Mouse (Mus musculus): ENCODE results near the gene Ptpn7. TPM values are rescaled to one million over a fixed set of nuclear protein-coding genes. Genes with fewer than 3 reads are reported as not detected.
A peak's percentile ranks its signal among the peaks of the same experiment; 100 is the strongest.

Gene Ptpn7
- polyA plus RNA-seq, 1 experiment from 2014 or later: 3.0 TPM

DNA sequence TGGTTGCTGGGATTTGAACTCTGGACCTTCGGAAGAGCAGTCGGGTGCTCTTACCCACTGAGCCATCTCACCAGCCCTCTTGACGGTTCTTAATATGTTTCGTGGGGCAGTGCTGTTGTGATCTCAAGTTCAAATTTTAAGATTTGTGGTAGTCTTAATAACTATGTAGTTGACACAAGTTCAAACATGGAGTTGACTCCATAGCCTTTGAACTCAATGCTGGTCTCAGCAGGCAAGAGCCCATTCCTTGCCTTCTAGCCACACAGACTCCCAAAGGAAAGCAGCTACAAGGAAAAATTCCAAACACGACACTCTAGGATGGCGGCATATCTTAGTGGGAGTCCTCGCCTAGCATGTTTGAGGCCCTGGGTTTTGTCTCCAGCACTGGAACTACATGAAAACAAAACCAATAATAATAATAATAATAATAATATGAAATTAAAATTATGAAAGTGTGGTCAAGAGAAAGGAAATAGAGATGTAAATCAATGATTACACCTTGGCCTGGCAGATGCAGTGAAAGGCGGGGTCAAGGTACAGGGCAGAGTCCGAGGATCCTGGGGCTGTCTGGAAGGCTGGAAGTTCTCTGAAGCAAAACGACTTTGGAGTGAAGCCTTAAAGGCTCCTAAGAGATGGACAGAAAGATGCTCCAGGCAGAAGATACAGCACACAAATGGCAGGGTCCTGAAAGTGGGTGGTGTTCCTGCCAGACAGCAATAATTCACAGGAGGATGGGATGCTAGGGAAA lies 36.1 kb downstream of the Ptpn7 start:
- TF ChIP-seq EP300 (IDR thresholded peaks at IDR 0.05) (no peak), CTCF (IDR thresholded peaks at IDR 0.05) (no peak)
- 89% methylated on average over 10 of the region's 10 CpGs for WGBS
- DNase-seq (ENCODE audit: low spot score) (no peak), ATAC-seq (no peak)
- H3K27ac ChIP-seq (ENCODE audit: low read length): no peak overlapping the region
- no peaks in the 10 kb centered on the region for H3K27me3 ChIP-seq (replicated peaks; ENCODE audit: insufficient read depth, low read length)
- no peak overlapping the region for H3K9ac ChIP-seq (replicated peaks; ENCODE audit: low read depth)
- H3K4me2 ChIP-seq (replicated peaks; ENCODE audit: low read depth, low read length): no peak overlapping the region
- no peaks in the 10 kb centered on the region for H3K4me1 ChIP-seq (ENCODE audit: insufficient read depth, low read depth, low read length)
- H3K4me3 ChIP-seq (ENCODE audit: low read depth, low read length): no peak overlapping the region
- no peaks in the 10 kb centered on the region for H3K9me3 ChIP-seq (ENCODE audit: low read length)
- no peaks in the 10 kb centered on the region for H3K36me3 ChIP-seq (ENCODE audit: insufficient read depth, low read length)

DNA sequence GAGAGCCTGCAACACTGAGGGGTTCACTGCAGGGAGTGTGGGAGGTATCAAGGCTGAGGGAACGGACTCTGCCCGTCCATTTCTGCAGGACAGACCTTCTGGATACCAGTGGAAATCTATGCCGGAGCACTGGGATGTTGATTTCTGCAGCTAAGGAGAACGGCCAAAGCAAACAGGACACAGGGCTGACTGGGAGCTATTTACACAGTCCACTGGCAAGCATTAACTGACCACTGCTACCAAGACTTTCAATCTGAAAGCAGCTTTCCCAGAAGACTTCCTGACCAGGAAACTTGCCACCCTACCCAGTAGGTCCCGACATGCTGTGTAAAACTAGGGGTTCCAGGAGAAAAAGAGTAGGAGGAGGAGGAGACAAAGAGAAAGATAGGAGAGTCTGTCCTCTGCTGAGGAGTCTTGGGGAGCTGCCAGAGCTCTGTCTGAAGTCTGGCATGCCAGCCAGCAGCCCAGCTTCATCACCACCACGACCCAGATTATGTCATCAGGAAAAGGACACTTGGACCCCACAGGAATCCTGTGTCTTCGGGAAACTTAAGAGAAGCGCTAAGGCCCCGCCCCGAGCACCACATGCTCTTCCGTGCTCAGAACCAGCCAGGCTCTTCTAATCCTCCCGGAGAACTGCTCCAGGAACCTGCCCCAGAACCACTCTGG lies 37.2 kb downstream of the Ptpn7 start:
- Histone ChIP-seq H3K4me3 (ENCODE audit: low read depth, low read length) (no peak overlapping the region), H3K4me2 (replicated peaks; ENCODE audit: low read depth, low read length) (peak overlapping the region; percentile 5; the same call in 1 of the 2 replicates), H3K36me3 (ENCODE audit: insufficient read depth, low read length) (no peaks in the 10 kb centered on the region), H3K9me3 (ENCODE audit: low read length) (no peaks in the 10 kb centered on the region), H3K27ac (ENCODE audit: low read length) (no peak overlapping the region), H3K9ac (replicated peaks; ENCODE audit: low read depth) (no peak overlapping the region), H3K4me1 (ENCODE audit: insufficient read depth, low read depth, low read length) (no peaks in the 10 kb centered on the region), H3K27me3 (replicated peaks; ENCODE audit: insufficient read depth, low read length) (no peaks in the 10 kb centered on the region)
- WGBS: 25% methylated on average over 12 of the region's 12 CpGs
- TF ChIP-seq CTCF (IDR thresholded peaks at IDR 0.05) (no peak), EP300 (IDR thresholded peaks at IDR 0.05) (no peak)
- peak; percentile 61 for DNase-seq (ENCODE audit: low spot score)
- peak; percentile 55 for ATAC-seq

DNA sequence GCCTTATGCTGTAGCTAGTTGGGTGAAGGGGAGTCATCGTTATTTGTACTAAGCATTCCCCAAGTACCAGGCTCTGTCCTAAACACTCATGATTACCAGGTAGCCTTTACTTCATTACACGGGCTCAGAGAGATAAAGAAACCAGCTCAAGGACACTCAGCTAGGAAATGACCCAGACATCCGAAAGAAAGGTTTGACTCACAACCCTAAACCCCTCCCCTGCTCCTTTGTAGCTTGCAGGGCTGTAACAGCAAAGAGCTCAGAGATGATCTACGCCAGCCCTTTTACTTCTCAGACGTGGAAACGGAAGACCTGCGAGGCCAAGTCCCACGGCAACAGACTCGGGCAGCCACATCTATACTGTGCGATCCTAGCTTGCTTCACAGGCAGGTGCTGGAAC lies 37.8 kb downstream of the Ptpn7 start:
- ATAC-seq (no peak), DNase-seq (ENCODE audit: low spot score) (no peak)
- Histone ChIP-seq H3K4me2 (replicated peaks; ENCODE audit: low read depth, low read length) (peak overlapping the region; percentile 5; the same call in 1 of the 2 replicates), H3K4me1 (ENCODE audit: insufficient read depth, low read depth, low read length) (no peaks in the 10 kb centered on the region), H3K36me3 (ENCODE audit: insufficient read depth, low read length) (no peaks in the 10 kb centered on the region), H3K9ac (replicated peaks; ENCODE audit: low read depth) (no peak overlapping the region), H3K4me3 (ENCODE audit: low read depth, low read length) (no peak overlapping the region), H3K27ac (ENCODE audit: low read length) (no peak overlapping the region), H3K9me3 (ENCODE audit: low read length) (no peaks in the 10 kb centered on the region), H3K27me3 (replicated peaks; ENCODE audit: insufficient read depth, low read length) (no peaks in the 10 kb centered on the region)
- TF ChIP-seq CTCF (IDR thresholded peaks at IDR 0.05): no peak
- TF ChIP-seq EP300 (IDR thresholded peaks at IDR 0.05): no peak
- 45% methylated on average over 10 of the region's 10 CpGs for WGBS

GRCm38 (mm10) chr1:135171202-135171601 lies 38.7 kb downstream of the Ptpn7 start:
- H3K9ac ChIP-seq (replicated peaks; ENCODE audit: low read depth): no peak overlapping the region
- TF ChIP-seq EP300 (IDR thresholded peaks at IDR 0.05): no peak
- TF ChIP-seq CTCF (IDR thresholded peaks at IDR 0.05): peak; percentile 29
- WGBS: 78% methylated on average over 7 of the region's 7 CpGs
- no peaks in the 10 kb centered on the region for H3K4me1 ChIP-seq (ENCODE audit: insufficient read depth, low read depth, low read length)
- no peaks in the 10 kb centered on the region for H3K9me3 ChIP-seq (ENCODE audit: low read length)
- no peaks in the 10 kb centered on the region for H3K36me3 ChIP-seq (ENCODE audit: insufficient read depth, low read length)
- H3K27ac ChIP-seq (ENCODE audit: low read length): no peak overlapping the region
- H3K27me3 ChIP-seq (replicated peaks; ENCODE audit: insufficient read depth, low read length): no peaks in the 10 kb centered on the region
- no peak overlapping the region for H3K4me3 ChIP-seq (ENCODE audit: low read depth, low read length)
- H3K4me2 ChIP-seq (replicated peaks; ENCODE audit: low read depth, low read length): no peak overlapping the region
- DNase-seq (ENCODE audit: low spot score) (no peak), ATAC-seq (no peak)

- Histone ChIP-seq H3K4me3 (ENCODE audit: low read depth, low read length) (no peak overlapping the region), H3K36me3 (ENCODE audit: insufficient read depth, low read length) (no peaks in the 10 kb centered on the region), H3K4me2 (replicated peaks; ENCODE audit: low read depth, low read length) (no peak overlapping the region), H3K9ac (replicated peaks; ENCODE audit: low read depth) (no peak overlapping the region), H3K4me1 (ENCODE audit: insufficient read depth, low read depth, low read length) (no peaks in the 10 kb centered on the region), H3K27ac (ENCODE audit: low read length) (no peak overlapping the region), H3K9me3 (ENCODE audit: low read length) (no peaks in the 10 kb centered on the region), H3K27me3 (replicated peaks; ENCODE audit: insufficient read depth, low read length) (no peaks in the 10 kb centered on the region)
- ATAC-seq: peak; percentile 83
- peak; percentile 88 for TF ChIP-seq CTCF (IDR thresholded peaks at IDR 0.05)
- TF ChIP-seq EP300 (IDR thresholded peaks at IDR 0.05): no peak
- WGBS: 44% methylated on average over 6 of the region's 6 CpGs
- DNase-seq (ENCODE audit: low spot score): peak; percentile 91
Measured at GRCm38 (mm10) chr1:135171984-135172383, 39.5 kb downstream of the Ptpn7 start.

DNA sequence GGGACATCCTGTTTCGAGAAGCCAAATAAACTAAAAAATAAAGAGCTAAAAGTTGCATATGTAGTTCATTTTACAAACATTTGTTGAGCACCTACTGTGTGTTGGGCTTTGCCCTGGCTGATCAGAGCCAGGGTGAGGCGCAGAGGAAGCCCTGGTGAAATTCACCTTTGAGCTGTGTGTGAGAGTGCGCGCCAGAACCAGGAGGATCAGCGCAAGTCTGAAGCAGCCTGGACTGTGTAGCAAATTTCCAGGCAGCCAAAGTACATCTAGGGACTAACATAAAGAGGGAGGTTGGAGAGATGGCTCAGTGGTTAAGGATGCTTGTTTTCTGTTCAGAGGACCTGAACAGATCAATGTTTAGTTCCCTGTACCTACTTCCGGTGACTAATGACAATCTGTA lies 40.8 kb downstream of the Ptpn7 start:
- DNase-seq (ENCODE audit: low spot score) (no peak), ATAC-seq (no peak)
- Histone ChIP-seq H3K27me3 (replicated peaks; ENCODE audit: insufficient read depth, low read length) (no peaks in the 10 kb centered on the region), H3K4me3 (ENCODE audit: low read depth, low read length) (no peak overlapping the region), H3K36me3 (ENCODE audit: insufficient read depth, low read length) (no peaks in the 10 kb centered on the region), H3K27ac (ENCODE audit: low read length) (no peak overlapping the region), H3K9me3 (ENCODE audit: low read length) (no peaks in the 10 kb centered on the region), H3K4me1 (ENCODE audit: insufficient read depth, low read depth, low read length) (no peaks in the 10 kb centered on the region), H3K9ac (replicated peaks; ENCODE audit: low read depth) (no peak overlapping the region), H3K4me2 (replicated peaks; ENCODE audit: low read depth, low read length) (no peak overlapping the region)
- no peak for TF ChIP-seq CTCF (IDR thresholded peaks at IDR 0.05)
- TF ChIP-seq EP300 (IDR thresholded peaks at IDR 0.05): no peak
- WGBS: 92% methylated on average over 6 of the region's 6 CpGs

Data from lung, postnatal 0 days (tissue).